Comparison of ENCODE assay signal across 18 mouse cellular contexts in the genomic region with DNA sequence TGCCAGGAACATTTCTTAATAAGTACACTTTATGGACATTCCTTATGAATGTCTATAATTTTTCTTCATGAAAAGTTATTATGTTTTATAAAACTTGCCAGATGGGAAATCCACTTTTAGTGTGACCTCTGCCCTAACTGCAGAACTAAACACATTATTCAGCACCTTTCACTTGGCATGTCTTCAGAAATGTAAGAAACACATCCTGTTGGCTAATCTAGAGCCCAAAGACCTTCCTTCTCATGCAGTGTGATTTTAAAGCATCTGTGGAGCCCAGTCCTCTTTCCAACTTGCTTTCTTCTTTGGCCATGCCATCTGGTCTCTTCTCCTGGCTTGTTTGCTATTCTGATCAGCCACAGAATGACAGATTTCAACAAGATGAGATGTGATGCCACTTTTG.
"Had no signal": no experiment of that assay in that cellular context is flagged by ENCODE, and none has a peak within 500 bp of the region (broad histone marks: within the 10 kb centered on the region; RNA-seq: fewer than 3 reads in every experiment).

No protein-coding gene starts in this region.

- DNase-seq: layer of hippocampus, adult 9-11 months; liver; liver, postnatal 0 days; midbrain, embryonic 14.5 days; right cerebral cortex, adult 18-20 months; right cerebral cortex, postnatal 14 days; right cerebral cortex, postnatal 4 days; thymus, postnatal 25 days had no signal

- H3K9ac ChIP-seq: limb, embryonic 13.5 days; liver, embryonic 14.5 days; liver, postnatal 0 days; neural tube, embryonic 12.5 days; neural tube, embryonic 15.5 days had no signal

- H3K9me3 ChIP-seq: limb, embryonic 10.5 days; limb, embryonic 13.5 days; megakaryocyte, embryonic 14.5 days; midbrain, embryonic 10.5 days; neural tube, embryonic 12.5 days; neural tube, embryonic 15.5 days had no signal

- H3K27ac ChIP-seq: layer of hippocampus, adult 2 months; limb, embryonic 10.5 days; limb, embryonic 13.5 days; liver, embryonic 14.5 days; midbrain, embryonic 10.5 days; neural tube, embryonic 12.5 days; neural tube, embryonic 15.5 days; stomach, postnatal 0 days had no signal

- H3K27me3 ChIP-seq: limb, embryonic 13.5 days; megakaryocyte, embryonic 14.5 days; neural tube, embryonic 12.5 days; neural tube, embryonic 15.5 days had no signal

- ATAC-seq: intestine, postnatal 0 days; liver, postnatal 0 days had no signal

- H3K4me2 ChIP-seq: limb, embryonic 13.5 days; neural tube, embryonic 12.5 days; neural tube, embryonic 15.5 days had no signal

- H3K4me1 ChIP-seq: megakaryocyte, embryonic 14.5 days; midbrain, embryonic 10.5 days; neural tube, embryonic 12.5 days had no signal

- H3K4me3 ChIP-seq: layer of hippocampus, adult 2 months; limb, embryonic 10.5 days; limb, embryonic 13.5 days; megakaryocyte, embryonic 14.5 days; midbrain, embryonic 10.5 days; neural tube, embryonic 12.5 days; neural tube, embryonic 15.5 days had no signal

- H3K36me3 ChIP-seq: limb, embryonic 10.5 days; limb, embryonic 13.5 days; midbrain, embryonic 10.5 days; neural tube, embryonic 12.5 days; neural tube, embryonic 15.5 days had no signal
